Mouse (Mus musculus) megakaryocyte, embryonic 14.5 days (primary cell): ENCODE data around the gene Rsu1. TPM values are rescaled to one million over a fixed set of nuclear protein-coding genes. Genes with fewer than 3 reads are reported as not detected.
"Not testable (repeated sequence)": the region's sequence is repeated elsewhere in the genome, so short reads cannot be mapped to it uniquely, and the experiment has no call there.

Experiments
- H3K27me3 ChIP-seq: replicated peaks from 2 replicates; pipeline ENCODE3; 2012; ENCODE audit warnings: inconsistent platforms
- H3K36me3 ChIP-seq: replicated peaks from 2 replicates; pipeline ENCODE3; 2012; ENCODE audit warnings: low read length, inconsistent platforms, mixed read lengths
- H3K4me1 ChIP-seq: 2 replicates; pipeline ENCODE4 v1.6.1; 2012; ENCODE audit warnings: inconsistent platforms
- H3K4me3 ChIP-seq: replicated peaks from 2 replicates; pipeline ENCODE3; 2012; ENCODE audit warnings: moderate library complexity, mild to moderate bottlenecking, inconsistent platforms
- H3K9me3 ChIP-seq: 2 replicates; pipeline ENCODE4 v1.6.1; 2012; ENCODE audit warnings: inconsistent platforms
- FLI1 ChIP-seq: IDR thresholded peaks from 2 replicates; pipeline ENCODE4 v1.6.1; 2012; ENCODE audit warnings: low read length, inconsistent platforms, mixed read lengths
- GATA1 ChIP-seq: IDR thresholded peaks from 3 replicates; pipeline ENCODE4 v1.6.1; 2012; ENCODE audit warnings: mixed read lengths, low read length, inconsistent platforms, borderline replicate concordance
- polyA plus RNA-seq: library from polyadenylated mRNA; stranded (reverse); fragments of >175 nt; gene quantifications from 2 replicates; pipeline ENCODE4 v1.2.3, GENCODE M21; 2012; ENCODE audit warnings: low replicate concordance; ENCODE audit not compliant: insufficient read depth

The Rsu1 gene
- polyA plus RNA-seq, 1 experiment, result 131 TPM

DNA sequence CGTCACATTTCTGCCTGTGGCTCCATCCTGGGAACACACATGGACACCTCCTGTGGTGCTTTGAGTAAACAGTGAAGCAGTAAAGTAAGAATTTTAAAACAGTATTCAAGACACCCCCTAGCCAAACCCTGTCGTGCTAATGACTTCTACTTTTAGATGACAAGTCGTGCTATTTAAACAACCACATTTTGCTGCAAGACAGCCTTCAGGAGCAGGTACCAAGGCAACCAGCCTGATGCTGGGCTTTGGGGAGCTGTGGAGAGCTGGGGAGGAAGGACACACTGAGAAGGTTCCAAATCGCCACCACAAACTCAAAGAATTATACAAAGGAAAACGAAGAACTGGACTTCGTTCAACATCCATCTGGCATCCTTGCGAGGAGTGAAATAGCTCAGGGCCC is 71.5 kb downstream of the Rsu1 start:
- H3K9me3 ChIP-seq, result no peaks in the 10 kb centered on the region
- no peak overlapping the region for H3K4me3 ChIP-seq
- H3K36me3 ChIP-seq, result peaks cover 94% of the 10 kb centered on the region
- no peak for TF ChIP-seq GATA1
- TF ChIP-seq FLI1, result no peak
- no peaks in the 10 kb centered on the region for H3K27me3 ChIP-seq
- peaks cover 57% of the 10 kb centered on the region for H3K4me1 ChIP-seq

DNA sequence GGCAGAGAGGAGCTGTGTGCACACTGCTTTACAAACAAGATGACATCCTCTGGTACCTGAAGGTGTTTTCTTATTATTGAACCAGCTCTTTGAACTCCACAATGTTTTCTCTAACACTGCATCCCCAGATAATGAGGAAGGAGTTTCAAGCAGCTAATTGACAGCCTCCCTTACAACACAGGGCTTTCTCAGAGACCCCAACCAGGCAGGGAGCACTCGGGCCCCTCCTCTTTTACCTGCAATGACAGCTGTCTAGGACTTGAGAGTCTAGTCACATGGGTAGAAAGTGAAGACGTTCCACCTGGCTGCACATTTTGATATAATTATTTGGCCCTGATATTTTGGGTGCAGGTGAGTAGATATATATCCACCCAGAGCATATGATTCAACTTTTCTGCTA is 72.2 kb downstream of the Rsu1 start:
- Histone ChIP-seq H3K36me3 (peaks cover 93% of the 10 kb centered on the region), H3K9me3 (no peaks in the 10 kb centered on the region), H3K27me3 (no peaks in the 10 kb centered on the region), H3K4me3 (no peak overlapping the region), H3K4me1 (peaks cover 63% of the 10 kb centered on the region)
- no peak for TF ChIP-seq FLI1
- no peak for TF ChIP-seq GATA1

DNA sequence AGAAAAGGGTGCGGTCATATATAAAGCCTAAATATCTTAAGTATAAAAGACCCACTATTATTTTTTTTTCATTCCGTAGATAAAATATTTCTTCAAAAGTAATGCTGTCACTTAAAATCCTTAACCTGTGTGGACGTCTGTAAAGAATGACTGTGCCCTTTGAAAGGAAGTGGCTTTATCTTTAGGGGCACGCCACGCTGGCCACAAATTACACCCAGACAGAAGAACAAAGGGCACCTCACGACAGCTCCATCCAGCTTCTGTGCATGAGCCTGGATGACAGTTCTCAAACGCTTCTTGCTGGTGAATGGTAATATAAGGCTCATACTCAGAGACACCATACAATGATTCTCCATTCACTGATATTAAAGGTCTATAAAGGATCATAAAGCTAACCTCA is 75.7 kb downstream of the Rsu1 start:
- Histone ChIP-seq H3K9me3 (no peaks in the 10 kb centered on the region), H3K36me3 (peaks cover 93% of the 10 kb centered on the region), H3K4me1 (peaks cover 90% of the 10 kb centered on the region), H3K27me3 (no peaks in the 10 kb centered on the region), H3K4me3 (no peak overlapping the region)
- TF ChIP-seq GATA1, result peak; percentile 16; the same call in 1 of the 3 replicates
- TF ChIP-seq FLI1, result no peak

DNA sequence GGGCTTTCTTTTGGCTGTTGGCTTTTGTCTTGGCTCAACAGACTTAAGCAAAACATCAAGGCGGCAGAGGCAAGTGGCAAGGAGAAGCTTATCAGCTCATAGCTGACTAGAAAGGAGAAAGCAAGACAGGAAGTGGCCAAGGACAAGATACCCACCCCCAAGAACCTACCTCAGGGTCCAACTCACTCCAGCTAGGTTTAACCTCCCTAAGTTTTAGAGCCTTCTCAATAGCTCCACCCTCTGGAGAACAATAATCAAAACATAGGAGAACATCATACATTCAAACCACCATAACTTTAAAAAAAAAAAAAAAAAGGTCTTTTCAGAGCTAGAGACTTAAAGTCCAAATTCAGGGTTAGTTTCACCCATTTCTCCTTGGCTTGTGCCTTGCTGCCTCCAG is 79.1 kb downstream of the Rsu1 start:
- H3K4me1 ChIP-seq, result peaks cover 87% of the 10 kb centered on the region
- TF ChIP-seq FLI1, result no peak
- no peak for TF ChIP-seq GATA1
- H3K36me3 ChIP-seq, result peaks cover 98% of the 10 kb centered on the region
- H3K27me3 ChIP-seq, result no peaks in the 10 kb centered on the region
- no peaks in the 10 kb centered on the region for H3K9me3 ChIP-seq
- H3K4me3 ChIP-seq, result no peak overlapping the region

DNA sequence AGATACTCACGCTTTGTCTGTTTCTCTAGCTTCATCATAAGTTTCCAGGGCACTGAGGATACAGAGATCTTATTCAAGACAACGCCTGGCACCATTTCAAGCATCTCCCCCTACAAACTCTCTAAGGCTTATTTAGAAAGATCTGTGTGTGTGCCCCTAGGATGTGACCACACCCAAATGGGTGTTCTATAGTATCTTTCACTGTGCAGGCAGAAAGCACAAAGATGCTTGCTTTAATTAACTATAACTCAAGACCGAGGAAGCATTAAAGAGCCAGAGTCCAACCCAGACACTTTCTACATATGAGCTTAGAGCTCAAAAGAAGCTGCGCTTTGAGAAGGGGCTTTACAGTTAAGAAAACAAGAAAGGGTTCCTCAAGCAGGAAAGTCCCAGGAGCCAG is 80.4 kb downstream of the Rsu1 start:
- Histone ChIP-seq H3K27me3 (no peaks in the 10 kb centered on the region), H3K4me1 (peaks cover 73% of the 10 kb centered on the region), H3K36me3 (peaks cover 99% of the 10 kb centered on the region), H3K9me3 (no peaks in the 10 kb centered on the region), H3K4me3 (no peak overlapping the region)
- no peak for TF ChIP-seq GATA1
- no peak for TF ChIP-seq FLI1

DNA sequence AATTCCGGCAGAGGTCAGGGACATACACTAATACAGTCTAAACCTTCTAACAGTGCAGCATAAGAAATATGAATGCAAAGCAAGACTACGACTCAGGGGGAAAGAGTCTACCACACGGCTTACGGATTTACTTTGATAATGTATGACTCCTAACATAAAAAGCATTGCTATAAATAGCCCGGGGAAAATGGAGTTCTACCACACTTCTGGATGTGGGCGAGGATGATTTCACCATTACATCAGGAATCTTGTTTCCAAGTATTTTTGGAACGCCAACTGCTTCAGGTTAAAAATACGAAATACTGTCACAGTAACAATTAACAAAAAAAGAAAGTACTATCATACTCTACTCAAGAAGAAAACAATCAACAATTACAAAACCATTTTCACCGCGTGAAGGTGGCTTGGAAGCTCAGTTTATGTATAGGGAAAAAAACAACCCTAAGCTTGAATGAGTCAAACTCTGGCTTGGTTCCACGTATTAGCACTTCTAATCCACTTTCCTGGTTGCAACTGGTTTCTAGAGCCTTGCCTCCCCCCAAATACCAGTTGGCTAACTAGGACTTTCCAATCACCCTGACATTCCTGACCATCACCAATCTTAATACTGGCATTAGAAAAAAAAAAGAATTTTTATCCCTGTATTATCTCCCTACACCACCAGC is 82.3 kb downstream of the Rsu1 start:
- H3K36me3 ChIP-seq, result peaks cover 91% of the 10 kb centered on the region
- peaks cover 56% of the 10 kb centered on the region for H3K4me1 ChIP-seq
- H3K27me3 ChIP-seq, result no peaks in the 10 kb centered on the region
- H3K4me3 ChIP-seq, result no peak overlapping the region
- TF ChIP-seq GATA1, result no peak
- no peak for TF ChIP-seq FLI1
- H3K9me3 ChIP-seq, result no peaks in the 10 kb centered on the region

DNA sequence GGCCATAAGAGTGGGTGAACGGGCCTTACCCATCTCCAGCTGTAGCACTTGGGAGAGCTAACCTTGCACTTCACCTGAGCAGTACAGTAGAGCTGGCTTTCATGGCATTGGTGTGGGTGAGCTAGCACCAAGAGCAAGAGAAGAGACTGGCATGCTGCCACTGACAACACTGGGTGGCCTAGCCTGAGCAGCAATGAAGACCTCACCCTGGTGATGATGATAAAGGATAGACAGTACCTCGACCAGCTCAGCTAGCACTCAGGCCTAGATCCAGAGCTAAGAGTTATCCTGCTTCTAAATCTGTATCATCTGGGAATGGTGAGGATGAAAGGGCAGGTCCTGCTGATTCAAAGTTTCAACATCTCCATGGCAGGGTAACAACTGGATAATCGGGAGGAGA is 88.1 kb downstream of the Rsu1 start:
- TF ChIP-seq GATA1 (no peak), FLI1 (no peak)
- H3K36me3 ChIP-seq, result peaks cover 69% of the 10 kb centered on the region
- H3K4me3 ChIP-seq, result peak overlapping the region; percentile 76
- no peaks in the 10 kb centered on the region for H3K9me3 ChIP-seq
- H3K27me3 ChIP-seq, result no peaks in the 10 kb centered on the region
- peaks cover 22% of the 10 kb centered on the region for H3K4me1 ChIP-seq

DNA sequence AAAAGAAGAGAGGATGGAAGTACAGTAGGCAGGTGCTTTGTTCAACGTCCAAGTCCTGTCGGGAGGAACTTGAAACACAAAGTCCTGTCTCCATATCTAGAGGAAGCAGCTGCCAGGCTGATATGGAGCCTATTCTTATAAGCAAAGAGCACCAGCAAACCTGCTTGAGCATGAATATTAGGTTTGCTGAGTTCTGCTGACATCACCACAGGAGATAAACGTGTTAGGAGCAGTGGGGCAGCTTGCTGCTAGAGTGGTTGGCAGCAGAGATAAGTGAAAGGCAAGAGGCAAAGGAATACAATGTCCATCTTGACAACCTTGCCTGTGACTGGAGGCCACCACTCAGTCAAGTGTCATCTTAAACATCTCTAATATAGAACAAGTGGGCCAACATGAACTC is 89.3 kb downstream of the Rsu1 start:
- not testable (repeated sequence) for H3K27me3 ChIP-seq, H3K4me3 ChIP-seq, H3K9me3 ChIP-seq
- Histone ChIP-seq H3K4me1 (peaks cover 22% of the 10 kb centered on the region), H3K36me3 (peaks cover 69% of the 10 kb centered on the region)

DNA sequence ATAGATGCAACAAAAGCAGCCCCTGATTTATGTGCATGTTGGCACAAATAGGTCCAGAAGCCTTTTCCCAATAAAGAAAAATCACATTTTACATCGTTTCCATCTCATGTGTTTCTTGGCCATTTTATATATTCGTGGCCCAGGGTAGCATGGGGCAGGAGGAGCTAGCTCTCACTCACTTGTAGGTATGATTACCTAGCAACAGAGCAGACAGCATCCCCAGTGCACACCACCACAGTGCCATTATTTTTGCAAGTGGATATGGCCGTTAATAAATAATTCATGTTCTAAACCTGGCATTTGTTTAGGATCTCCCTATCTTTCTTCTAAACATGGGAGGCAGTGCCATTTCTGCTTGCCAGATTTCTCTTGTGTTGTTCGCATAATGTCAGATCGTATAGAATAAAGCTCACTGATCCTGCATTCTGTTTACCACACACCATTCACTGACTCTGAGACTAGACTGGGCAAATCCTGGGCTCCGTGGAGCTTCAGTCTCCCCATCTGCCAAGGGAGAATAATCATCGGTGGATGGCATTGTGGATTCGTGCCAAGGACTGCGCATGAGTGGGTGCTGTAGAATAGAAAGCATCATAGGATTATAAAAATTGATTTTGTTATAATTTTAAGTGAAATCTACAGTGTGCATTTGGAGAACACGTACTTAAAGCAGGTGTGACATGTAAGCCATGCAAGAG is 93.4 kb downstream of the Rsu1 start:
- peaks cover 79% of the 10 kb centered on the region for H3K36me3 ChIP-seq
- TF ChIP-seq GATA1 (no peak), FLI1 (no peak)

DNA sequence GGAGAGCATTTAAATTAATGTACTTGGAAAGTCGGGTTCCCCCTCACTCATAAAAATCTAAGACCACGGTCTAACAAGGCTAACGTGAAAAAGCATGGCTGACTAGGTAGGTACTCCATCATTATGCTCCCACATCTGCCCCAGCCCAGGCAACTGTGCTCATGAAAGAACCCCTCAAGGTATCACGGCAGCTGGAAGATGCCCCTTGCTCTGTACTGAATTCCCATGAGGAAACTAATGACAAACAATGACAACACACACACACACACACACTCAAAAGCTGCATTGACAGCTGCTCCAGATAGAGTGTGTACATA is 95.0 kb downstream of the Rsu1 start:
- peaks cover 86% of the 10 kb centered on the region for H3K36me3 ChIP-seq
- no peaks in the 10 kb centered on the region for H3K9me3 ChIP-seq
- TF ChIP-seq GATA1 (no peak), FLI1 (no peak)
- H3K4me1 ChIP-seq, result peaks cover 32% of the 10 kb centered on the region
- no peaks in the 10 kb centered on the region for H3K27me3 ChIP-seq
- no peak overlapping the region for H3K4me3 ChIP-seq

More for the DNA sequence above, 93.4 kb downstream of the Rsu1 start:
- no peaks in the 10 kb centered on the region for H3K9me3 ChIP-seq
- H3K27me3 ChIP-seq, result no peaks in the 10 kb centered on the region
- no peak overlapping the region for H3K4me3 ChIP-seq
- H3K4me1 ChIP-seq, result peaks cover 32% of the 10 kb centered on the region
